Mouse (Mus musculus) liver, adult 2 months (tissue): ENCODE results near the gene Nacad. TPM values are rescaled to one million over a fixed set of nuclear protein-coding genes. Genes with fewer than 3 reads are reported as not detected.

Source experiments
- DNase-seq: peaks from one replicate; pipeline ENCODE4 v3.0.0-alpha.2; 2011; ENCODE audit warnings: low read depth, low spot score; ENCODE audit errors: extremely low read depth
- H3K27ac ChIP-seq: fragments of 200-500 bp; replicated peaks from 2 replicates; pipeline ENCODE4 v1.5.1; 2012; ENCODE audit warnings: low read depth, mild to moderate bottlenecking, control low read depth, inconsistent platforms, low read length; ENCODE audit not compliant: insufficient read depth
- H3K27me3 ChIP-seq: fragments of 200-500 bp; 2 replicates; pipeline ENCODE4 v1.6.1; 2012; ENCODE audit warnings: mild to moderate bottlenecking, moderate library complexity, low read length, inconsistent platforms; ENCODE audit not compliant: control insufficient read depth, insufficient read depth
- H3K36me3 ChIP-seq: fragments of 200-500 bp; 2 replicates; pipeline ENCODE4 v1.6.1; 2012; ENCODE audit warnings: low read length, inconsistent platforms; ENCODE audit not compliant: control insufficient read depth, insufficient read depth
- H3K4me1 ChIP-seq: fragments of 200-500 bp; 2 replicates; pipeline ENCODE4 v1.6.1; 2011; ENCODE audit warnings: low read length; ENCODE audit not compliant: control insufficient read depth, insufficient read depth
- H3K4me3 ChIP-seq: fragments of 200-500 bp; 2 replicates; pipeline ENCODE4 v1.5.1; 2011; ENCODE audit warnings: low read depth, mild to moderate bottlenecking, control low read depth, low read length, moderate library complexity; ENCODE audit not compliant: insufficient read depth
- H3K79me2 ChIP-seq: fragments of 200-500 bp; 2 replicates; pipeline ENCODE4 v1.6.1; 2012; ENCODE audit warnings: inconsistent platforms, mild to moderate bottlenecking, low read length, moderate library complexity; ENCODE audit not compliant: control insufficient read depth, insufficient read depth
- H3K9ac ChIP-seq: fragments of 200-500 bp; 2 replicates; pipeline ENCODE4 v1.6.1; 2012; ENCODE audit warnings: low read depth, mild to moderate bottlenecking, control low read depth, inconsistent platforms, low read length
- CTCF ChIP-seq: fragments of 200-500 bp; IDR thresholded peaks from 2 replicates; pipeline ENCODE4 v1.5.1; 2011; ENCODE audit warnings: low read depth, low read length, control low read depth
- POLR2A ChIP-seq: fragments of 200-500 bp; IDR thresholded peaks from 2 replicates; pipeline ENCODE4 v1.6.1; 2011; ENCODE audit warnings: low read length, control low read depth; ENCODE audit not compliant: insufficient read depth; ENCODE audit errors: extremely low read depth
- WGBS: fragments of 180-500 bp; shearing (Covaris S2); methylation state at CpG from one replicate; pipeline ENCODE4 v1.1.7; 2018; 5-methylcytosine and 5-hydroxymethylcytosine counted together
- polyA plus RNA-seq: library from polyadenylated mRNA; depleted of rRNA; stranded (reverse); fragments of >200 nt; gene quantifications from 2 replicates; pipeline ENCODE4 v1.2.3, GENCODE M21; 2012
- total RNA-seq: library from RNA; depleted of rRNA; stranded (reverse); fragments of >200 nt; gene quantifications from 2 replicates; pipeline ENCODE4 v1.2.3, GENCODE M21; 2014

Gene Nacad
- total and polyA plus RNA-seq, 2 experiments: under 0.01 to 0.02 TPM

DNA sequence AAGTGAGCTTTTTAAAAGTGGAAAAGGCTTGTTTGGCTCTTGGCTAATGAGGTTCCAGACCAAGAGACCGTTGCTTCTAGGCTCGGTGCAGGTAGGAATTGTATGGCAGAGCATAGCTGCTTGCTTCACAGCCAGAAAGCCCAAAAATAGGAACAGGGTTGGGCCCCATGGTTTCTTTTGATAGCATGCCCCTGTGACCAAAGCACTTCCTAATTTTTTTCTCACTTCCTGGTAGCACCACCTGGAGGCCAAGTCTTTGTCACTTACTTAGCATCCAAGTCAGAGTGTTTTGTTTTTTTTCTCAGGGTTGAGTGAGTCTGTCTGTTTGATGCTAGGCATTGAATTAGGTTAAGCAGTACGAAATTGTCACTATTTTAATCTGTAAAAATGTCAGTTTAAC lies 19.2 kb downstream of the Nacad start:
- H3K4me1 ChIP-seq: no peaks in the 10 kb centered on the region; the same call in 1 of the 2 replicates

DNA sequence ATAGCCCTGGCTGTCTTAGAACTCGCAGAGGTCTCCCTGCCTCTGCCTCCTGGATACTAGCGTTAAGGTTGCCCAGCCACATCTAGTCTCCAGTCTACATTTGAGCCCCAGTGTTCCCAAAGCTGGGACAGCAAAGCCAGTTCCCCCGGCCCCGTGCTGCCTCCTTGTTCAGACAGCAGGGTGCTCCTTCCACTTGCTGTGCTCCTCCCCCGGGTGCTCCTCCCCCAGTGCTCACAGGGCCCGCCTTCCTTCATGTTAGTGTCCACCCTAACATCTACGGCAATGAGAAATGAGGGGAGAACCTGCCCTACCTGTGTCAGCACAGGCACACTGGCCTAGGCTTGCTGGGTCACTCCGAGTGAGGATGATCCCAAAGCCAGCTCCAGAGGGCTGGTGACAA lies 20.1 kb downstream of the Nacad start:
- no peaks in the 10 kb centered on the region for H3K79me2 ChIP-seq
- no peak for DNase-seq
- no peaks in the 10 kb centered on the region for H3K36me3 ChIP-seq
- no peaks in the 10 kb centered on the region for H3K27me3 ChIP-seq
- TF ChIP-seq POLR2A: no peak
- no peak for TF ChIP-seq CTCF
- H3K4me1 ChIP-seq: no peaks in the 10 kb centered on the region; the same call in 1 of the 2 replicates
- 93% methylated on average over 8 of the region's 8 CpGs for WGBS
- H3K4me3 ChIP-seq: no peak overlapping the region
- H3K9ac ChIP-seq: no peak overlapping the region
- H3K27ac ChIP-seq: no peak overlapping the region

More for the DNA sequence above, 19.2 kb downstream of the Nacad start:
- TF ChIP-seq POLR2A: no peak
- TF ChIP-seq CTCF: no peak
- DNase-seq: no peak
- Histone ChIP-seq H3K79me2 (no peaks in the 10 kb centered on the region), H3K27ac (no peak overlapping the region), H3K4me3 (no peak overlapping the region), H3K36me3 (peaks cover 4% of the 10 kb centered on the region; the same call in 1 of the 2 replicates), H3K27me3 (no peaks in the 10 kb centered on the region), H3K9ac (no peak overlapping the region)
- 85% methylated on average over 3 of the region's 3 CpGs for WGBS

DNA sequence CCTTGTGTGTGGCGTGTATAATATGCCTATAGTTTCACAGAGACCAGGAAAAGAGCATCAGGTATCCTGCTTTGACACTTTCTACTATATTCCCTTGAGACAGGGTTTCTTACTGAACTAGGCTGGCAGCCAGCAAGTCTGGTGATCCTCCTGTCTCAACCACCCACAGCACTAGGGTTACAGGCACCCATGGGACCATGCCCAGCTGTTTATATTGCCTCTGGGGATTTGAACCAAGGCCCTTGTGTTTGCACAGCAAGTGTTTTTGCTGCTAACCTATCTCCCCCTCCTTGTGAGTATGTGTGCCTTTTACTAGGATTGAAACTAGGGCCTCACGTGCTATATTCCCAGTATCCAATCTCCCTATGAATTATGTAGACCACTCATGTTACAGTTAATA lies 24.3 kb downstream of the Nacad start:
- H3K36me3 ChIP-seq: no peaks in the 10 kb centered on the region
- H3K4me1 ChIP-seq: peaks cover 3% of the 10 kb centered on the region; the same call in 1 of the 2 replicates
- H3K9ac ChIP-seq: no peak overlapping the region
- no peak for TF ChIP-seq POLR2A
- no peak for TF ChIP-seq CTCF
- H3K4me3 ChIP-seq: no peak overlapping the region
- H3K27ac ChIP-seq: no peak overlapping the region
- no peak for DNase-seq
- H3K27me3 ChIP-seq: no peaks in the 10 kb centered on the region
- H3K79me2 ChIP-seq: peaks cover 6% of the 10 kb centered on the region; the same call in 1 of the 2 replicates
- WGBS: 92% methylated on average over 2 of the region's 2 CpGs

DNA sequence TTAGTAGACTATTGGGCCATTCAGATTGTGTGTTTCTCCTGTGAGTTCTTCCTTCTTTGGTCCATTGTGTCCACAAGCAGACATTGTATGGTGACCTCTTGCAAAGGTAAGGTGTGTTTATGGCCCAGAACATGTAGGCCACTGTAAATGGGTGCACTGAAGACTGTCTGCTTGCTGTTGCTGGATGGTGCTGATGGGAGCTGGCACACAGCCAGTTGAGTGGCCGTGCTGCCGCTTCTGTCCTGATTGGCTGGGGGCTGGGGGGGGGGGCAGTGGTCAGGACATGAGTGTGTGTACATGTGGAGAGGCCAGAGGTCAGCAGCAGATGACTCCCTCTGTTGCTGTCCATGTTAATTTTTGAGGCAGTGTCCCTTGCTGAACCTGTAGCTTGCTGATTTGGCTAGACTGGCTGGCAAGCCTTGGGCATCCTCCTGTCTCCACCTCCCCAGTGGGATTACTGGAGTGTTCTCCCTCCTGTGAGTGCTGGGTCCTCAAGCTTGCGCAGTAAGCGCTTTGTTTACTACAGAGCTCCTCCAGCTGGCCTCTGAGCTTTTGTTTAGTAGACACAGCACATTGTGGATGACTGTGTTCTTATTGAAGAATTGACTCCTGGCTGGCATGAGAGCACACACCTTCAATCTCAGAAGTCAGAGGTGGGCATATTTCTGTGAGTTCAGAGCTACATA lies 25.6 kb downstream of the Nacad start:
- no peak for TF ChIP-seq CTCF
- TF ChIP-seq POLR2A: no peak
- H3K9ac ChIP-seq: no peak overlapping the region
- H3K79me2 ChIP-seq: peaks cover 6% of the 10 kb centered on the region; the same call in 1 of the 2 replicates
- no peaks in the 10 kb centered on the region for H3K27me3 ChIP-seq
- WGBS: 64% methylated on average over 4 of the region's 4 CpGs
- H3K4me3 ChIP-seq: no peak overlapping the region
- H3K4me1 ChIP-seq: peaks cover 3% of the 10 kb centered on the region; the same call in 1 of the 2 replicates
- 0 out of 2 replicates have a peak, but pooled peaks cover 2% of the 10 kb centered on the region for H3K36me3 ChIP-seq
- no peak overlapping the region for H3K27ac ChIP-seq
- DNase-seq: no peak

DNA sequence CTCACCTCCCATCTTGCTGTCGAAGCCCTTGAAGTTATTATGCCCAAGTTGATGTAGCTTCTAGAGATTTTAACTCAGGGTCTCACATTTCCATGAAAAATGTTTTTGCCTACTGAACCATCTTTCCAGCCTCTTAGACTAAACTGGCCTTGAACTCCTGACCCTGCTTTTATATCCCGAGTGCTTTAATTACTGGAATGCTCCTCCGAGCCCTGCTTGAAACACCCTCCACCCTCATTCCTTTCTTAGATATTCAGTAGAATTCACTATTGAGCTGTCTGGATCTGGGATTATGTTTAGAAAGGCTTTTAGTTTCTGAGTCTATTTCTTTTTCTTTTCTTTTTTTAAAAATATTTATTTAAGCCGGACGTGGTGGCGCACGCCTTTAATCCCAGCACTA lies 26.5 kb downstream of the Nacad start:
- Histone ChIP-seq H3K79me2 (peaks cover 6% of the 10 kb centered on the region; the same call in 1 of the 2 replicates), H3K27me3 (no peaks in the 10 kb centered on the region), H3K9ac (no peak overlapping the region), H3K36me3 (0 out of 2 replicates have a peak, but pooled peaks cover 2% of the 10 kb centered on the region), H3K27ac (no peak overlapping the region), H3K4me3 (no peak overlapping the region), H3K4me1 (peaks cover 3% of the 10 kb centered on the region; the same call in 1 of the 2 replicates)
- 94% methylated on average over 7 of the region's 7 CpGs for WGBS
- TF ChIP-seq CTCF (no peak), POLR2A (no peak)
- DNase-seq: no peak

DNA sequence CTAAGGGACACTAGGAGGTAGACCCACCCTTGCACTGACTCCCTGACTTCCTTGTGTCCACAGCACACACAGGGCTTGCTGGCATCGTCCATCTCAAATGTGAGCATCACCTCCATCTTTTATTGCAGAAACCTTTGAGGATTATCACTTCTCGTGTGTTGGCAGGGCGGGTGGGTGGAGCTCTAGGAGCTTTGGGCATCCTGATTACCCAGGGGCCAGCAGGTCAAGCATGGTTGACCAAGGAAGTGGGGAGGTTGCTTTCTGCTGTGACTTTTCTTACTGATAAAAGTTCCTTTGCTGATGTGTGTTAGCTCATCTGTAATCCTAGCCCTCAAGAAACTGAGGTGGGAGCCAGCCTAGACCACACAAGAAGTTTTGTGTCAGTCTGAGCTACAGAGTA lies 29.7 kb downstream of the Nacad start:
- Histone ChIP-seq H3K27ac (no peak overlapping the region), H3K4me3 (no peak overlapping the region)
- 96% methylated on average over 3 of the region's 3 CpGs for WGBS

More for the DNA sequence above, 29.7 kb downstream of the Nacad start:
- Histone ChIP-seq H3K36me3 (peaks cover 2% of the 10 kb centered on the region; the same call in 1 of the 2 replicates), H3K4me1 (peaks cover 3% of the 10 kb centered on the region; the same call in 1 of the 2 replicates), H3K79me2 (peaks cover 6% of the 10 kb centered on the region; the same call in 1 of the 2 replicates), H3K27me3 (no peaks in the 10 kb centered on the region), H3K9ac (no peak overlapping the region)
- DNase-seq: no peak
- no peak for TF ChIP-seq CTCF
- TF ChIP-seq POLR2A: no peak
